Mouse (Mus musculus): Measurements from ENCODE around the gene Fam131b.

Gene Fam131b

GRCm38 (mm10) chr6:42328757-42329156, 4.3 kb upstream of the Fam131b start:
- DNase-seq (ENCODE audit: extremely low spot score, low spot score) = no peak

DNA sequence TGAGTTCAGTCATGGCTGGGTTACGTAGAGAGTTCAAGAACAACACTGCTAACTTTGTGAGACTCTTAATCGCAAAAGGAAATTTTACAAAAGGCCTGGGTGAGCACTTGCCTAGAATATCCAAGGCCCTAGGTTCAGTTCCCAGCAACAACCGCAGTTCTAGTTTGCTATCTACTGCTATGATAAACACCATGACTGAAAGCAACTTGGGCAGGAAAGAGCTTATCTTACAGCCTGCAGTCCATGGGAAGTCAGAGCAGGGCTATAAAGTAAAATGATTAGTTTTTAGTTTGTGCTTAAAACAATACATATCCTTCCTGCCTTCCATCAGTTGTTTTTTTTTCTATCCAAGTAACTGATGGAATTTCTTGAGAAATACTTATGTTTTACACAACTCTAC, 2.1 kb upstream of the Fam131b start:
- DNase-seq (ENCODE audit: extremely low spot score, low spot score) = no peak

DNA sequence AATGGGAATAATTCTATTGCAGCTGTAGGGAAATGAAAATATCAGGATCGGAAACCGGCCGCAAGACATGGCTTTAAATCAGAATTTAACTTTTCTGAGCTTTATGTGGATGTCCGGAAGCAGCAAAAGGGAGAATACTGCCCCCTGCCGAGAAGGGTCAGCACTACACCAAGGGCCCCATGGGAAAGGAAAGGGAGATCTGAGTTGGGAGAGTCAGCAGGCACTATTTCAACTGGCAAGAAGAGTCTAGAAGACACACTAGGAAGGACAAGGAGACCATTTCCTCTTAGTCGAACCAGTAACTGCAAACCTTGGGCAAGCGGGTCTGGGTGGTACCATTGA, 796 bp upstream of the Fam131b start:
- peak; percentile 87 for DNase-seq (ENCODE audit: extremely low spot score, low spot score)

GRCm38 (mm10) chr6:42324067-42324481, 369 bp downstream of the Fam131b start:
- DNase-seq (ENCODE audit: extremely low spot score, low spot score) = peak; percentile 60

DNA sequence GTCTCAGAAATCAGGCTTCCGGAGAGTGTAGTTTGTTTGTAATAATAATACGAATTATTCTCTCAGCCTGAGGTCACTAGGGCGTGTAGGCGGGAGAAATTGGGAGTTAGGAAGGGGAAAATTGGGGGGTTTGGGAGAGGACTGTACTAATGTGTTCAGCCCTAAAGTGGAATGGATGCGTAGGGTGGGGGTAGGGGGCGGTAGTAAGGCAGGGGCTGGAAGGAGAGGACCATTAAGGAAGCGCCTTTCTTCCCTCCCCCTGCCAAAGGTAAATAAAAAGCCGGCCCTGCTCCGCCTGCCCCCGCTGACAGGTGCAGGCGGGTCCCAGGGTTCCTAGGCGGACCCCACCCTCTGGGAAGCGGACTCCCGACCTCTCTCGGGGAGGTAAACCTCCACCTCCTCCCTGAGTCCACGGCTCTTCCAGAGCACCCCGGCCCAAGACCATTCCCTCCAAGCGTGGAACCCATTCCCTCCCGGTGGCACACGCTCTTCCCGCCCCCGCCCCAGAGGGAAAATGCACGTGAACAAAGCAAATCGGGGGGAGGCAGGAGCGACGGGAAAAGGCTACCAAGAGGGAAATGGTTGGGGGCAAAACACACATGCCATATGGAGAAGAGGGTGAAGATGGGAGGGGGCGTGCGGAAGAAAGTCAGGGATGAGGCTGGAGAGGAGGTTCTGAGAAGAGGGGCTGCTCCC, 924 bp downstream of the Fam131b start:
- peak; percentile 66 for DNase-seq (ENCODE audit: extremely low spot score, low spot score)

DNA sequence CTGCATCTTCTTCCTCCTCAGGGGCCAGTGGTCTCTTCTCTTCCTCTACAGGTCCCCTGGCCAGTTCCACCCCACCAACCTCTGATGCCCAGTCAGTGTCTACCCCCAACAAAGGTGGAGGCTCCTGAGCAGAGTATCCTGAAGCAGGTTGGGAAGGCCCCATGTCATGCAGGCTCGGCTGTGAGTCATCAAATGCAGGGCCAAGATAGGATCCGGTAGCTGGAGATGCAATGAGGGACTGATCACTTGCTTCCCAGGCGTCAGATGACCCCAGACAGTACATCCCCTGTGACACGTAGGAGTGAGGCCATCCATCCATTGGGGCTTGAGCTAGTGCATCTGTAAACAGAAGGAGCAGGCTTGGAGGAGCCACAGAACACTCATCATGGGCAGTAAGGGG, 6.2 kb downstream of the Fam131b start:
- DNase-seq (ENCODE audit: extremely low spot score, low spot score) = no peak

GRCm38 (mm10) chr6:42310427-42311053, 13.9 kb downstream of the Fam131b start:
- no peak for DNase-seq (ENCODE audit: extremely low spot score, low spot score)

- no peak for DNase-seq (ENCODE audit: extremely low spot score, low spot score)
These were observed 14.5 kb downstream of the Fam131b start for GRCm38 (mm10) chr6:42309816-42310378.

- DNase-seq (ENCODE audit: extremely low spot score, low spot score) = no peak
These were observed 25.1 kb downstream of the Fam131b start for GRCm38 (mm10) chr6:42299362-42299761.

- no peak for DNase-seq (ENCODE audit: extremely low spot score, low spot score)
These were observed 28.8 kb downstream of the Fam131b start for GRCm38 (mm10) chr6:42295549-42296094.

GRCm38 (mm10) chr6:42293327-42293726, 31.1 kb downstream of the Fam131b start:
- DNase-seq (ENCODE audit: extremely low spot score, low spot score) = no peak

DNA sequence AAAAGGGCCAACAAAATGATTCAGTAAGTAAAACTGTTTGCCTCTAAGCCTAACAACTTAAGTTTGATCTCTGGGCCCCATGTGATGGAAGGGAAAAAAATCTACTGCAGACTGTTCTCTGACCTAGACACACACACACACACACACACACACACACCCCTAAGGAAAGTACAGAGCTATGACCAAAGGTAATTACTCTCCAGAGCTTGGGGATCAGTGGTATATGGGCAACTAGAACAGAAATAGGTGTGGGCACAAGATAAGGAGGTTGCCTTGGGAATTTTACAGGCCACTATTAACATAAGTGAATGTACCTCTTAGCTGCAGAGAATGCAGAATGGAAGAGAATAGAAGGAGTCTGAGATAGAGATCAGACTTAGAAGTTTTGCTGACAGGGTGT, 36.9 kb downstream of the Fam131b start:
- DNase-seq (ENCODE audit: extremely low spot score, low spot score) = no peak

DNA sequence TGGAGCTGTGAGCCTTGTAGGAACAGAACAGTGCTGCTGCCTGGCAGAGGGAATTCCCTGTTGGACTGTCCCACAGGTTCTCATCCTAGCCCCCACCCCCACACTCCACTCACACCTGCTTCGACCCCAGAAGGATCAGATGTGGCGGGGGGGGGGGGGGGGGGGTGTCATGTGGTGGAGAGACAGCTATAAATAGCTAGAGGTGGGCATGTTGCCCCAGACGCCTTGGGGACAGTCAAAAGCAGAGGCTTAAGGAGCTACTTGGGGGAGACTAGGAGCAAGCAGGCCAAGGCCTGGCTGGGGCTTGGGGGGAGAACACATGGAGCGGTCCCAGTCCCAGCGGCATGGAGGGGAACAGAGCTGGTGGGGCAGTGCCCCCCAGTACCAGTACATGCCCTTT, 38.0 kb downstream of the Fam131b start, which contains the start of gene Clcn1:
Gene Clcn1 (plus strand): TSS at position 238 of the 400 bp plus-strand sequence.
- DNase-seq (ENCODE audit: extremely low spot score, low spot score) = no peak

- no peak for DNase-seq (ENCODE audit: extremely low spot score, low spot score)
These were observed 41.4 kb downstream of the Fam131b start for GRCm38 (mm10) chr6:42282865-42283528.

DNA sequence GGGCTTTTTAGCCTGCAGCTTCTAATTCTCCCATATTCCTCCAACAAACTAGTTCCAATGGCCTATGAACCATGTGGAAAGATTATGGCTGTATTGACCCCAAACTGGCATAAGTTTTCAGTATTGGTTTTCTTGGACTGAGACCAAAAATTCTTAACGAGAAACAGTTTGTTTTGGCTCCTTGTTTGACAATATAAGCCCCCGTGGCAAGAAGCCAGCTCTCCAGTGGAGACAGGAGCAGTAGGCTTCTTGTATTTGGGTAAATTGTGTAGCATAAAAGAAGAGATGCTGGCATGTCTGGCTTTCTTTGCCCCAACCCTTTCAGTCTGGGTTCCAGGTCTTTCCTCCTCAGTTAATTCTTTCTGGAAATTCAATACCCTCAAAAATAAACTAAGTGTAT, 48.3 kb downstream of the Fam131b start:
- no peak for DNase-seq (ENCODE audit: extremely low spot score, low spot score)

DNA sequence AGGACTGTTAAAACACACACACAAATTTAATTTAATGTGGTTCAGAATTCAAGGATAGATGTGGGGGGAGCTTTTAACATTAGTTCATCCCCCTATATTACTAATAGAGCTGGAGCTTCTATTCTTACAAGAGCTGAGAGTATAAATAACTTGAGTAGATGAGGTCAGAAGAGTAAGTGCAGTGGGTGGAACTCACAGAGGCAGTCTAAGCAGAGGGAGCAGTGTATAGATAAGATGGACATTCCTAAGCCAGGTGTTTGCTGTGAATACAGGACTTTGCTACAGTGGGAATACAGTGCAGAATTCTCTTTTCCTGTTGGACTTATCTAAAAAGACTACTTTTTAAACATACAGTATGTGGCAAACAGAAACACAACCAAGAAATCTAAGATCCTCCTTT, 53.6 kb downstream of the Fam131b start:
- no peak for DNase-seq (ENCODE audit: extremely low spot score, low spot score)

DNA sequence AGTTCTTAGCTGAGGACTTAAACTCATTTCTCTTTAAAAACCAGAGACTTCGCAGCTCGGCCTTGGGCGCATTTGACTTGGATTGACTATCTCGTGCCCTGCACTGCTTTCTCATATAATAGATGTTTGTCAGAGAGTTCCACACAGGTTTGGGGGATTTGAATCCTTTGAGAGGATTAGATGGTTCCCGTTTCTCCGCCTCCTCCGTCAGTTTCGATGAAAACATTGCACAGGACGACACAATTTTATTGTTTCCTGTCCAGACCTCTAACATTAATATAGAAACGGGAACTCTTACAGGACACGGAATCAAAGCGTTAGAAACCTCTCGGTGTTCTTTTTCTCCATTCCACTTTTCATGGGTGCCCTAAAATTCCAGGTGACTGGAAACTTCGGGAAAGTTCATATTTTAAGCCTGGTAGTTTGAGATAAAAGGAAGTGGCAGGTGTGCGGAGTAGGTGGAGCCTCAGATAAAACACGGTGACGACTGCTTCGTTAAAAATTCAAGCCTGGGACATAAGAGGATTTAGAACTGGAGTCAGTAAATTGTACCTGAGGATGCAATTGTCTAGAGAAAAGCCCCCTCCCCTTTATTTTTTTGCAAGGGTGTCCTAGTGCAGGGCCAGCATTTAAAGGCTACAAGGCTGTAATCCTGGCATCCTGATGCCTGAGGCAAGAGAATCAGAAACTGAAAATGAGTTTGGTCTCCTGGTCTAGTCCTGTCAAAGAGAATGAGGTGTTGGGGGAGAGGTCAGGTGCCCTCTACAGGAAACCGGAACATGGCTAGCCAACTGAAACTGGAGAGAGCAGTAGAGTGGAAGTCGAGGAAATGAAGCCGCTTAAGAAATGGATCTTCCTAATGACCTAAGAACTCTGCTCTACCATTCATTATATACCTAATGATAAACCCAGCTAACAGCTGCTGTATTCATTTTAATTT, 58.8 kb downstream of the Fam131b start:
- DNase-seq (ENCODE audit: extremely low spot score, low spot score) = peak; percentile 31
